Mouse (Mus musculus) heart, embryonic 15.5 days (tissue): ENCODE measurements around the gene Zbtb37. TPM values are rescaled to one million over a fixed set of nuclear protein-coding genes. Genes with fewer than 3 reads are reported as not detected.

Experiments
- ATAC-seq: fragments of 200-750 bp; cut with Nextera tagmentation; replicated peaks from 2 replicates; pipeline ENCODE4 v1.8.0; 2017; ENCODE audit warnings: low read depth, moderate TSS enrichment; ENCODE audit not compliant: insufficient number of reproducible peaks, insufficient read depth, low FRiP score
- H3K27ac ChIP-seq: fragments of 300-500 bp; sonication (generic); 2 replicates; pipeline ENCODE4 v1.5.1; 2015; ENCODE audit warnings: mild to moderate bottlenecking, inconsistent platforms
- H3K27me3 ChIP-seq: fragments of 300-500 bp; sonication (generic); 2 replicates; pipeline ENCODE4 v1.6.1; 2015; ENCODE audit warnings: inconsistent platforms
- H3K36me3 ChIP-seq: fragments of 300-500 bp; sonication (generic); 2 replicates; pipeline ENCODE4 v1.6.1; 2015; ENCODE audit warnings: mild to moderate bottlenecking, inconsistent platforms
- H3K4me1 ChIP-seq: fragments of 300-500 bp; sonication (generic); replicated peaks from 2 replicates; pipeline ENCODE4 v1.6.1; 2015; ENCODE audit warnings: inconsistent platforms
- H3K4me2 ChIP-seq: fragments of 300-500 bp; sonication (generic); 2 replicates; pipeline ENCODE4 v1.6.1; 2015; ENCODE audit warnings: inconsistent platforms, mild to moderate bottlenecking, moderate library complexity
- H3K4me3 ChIP-seq: fragments of 300-500 bp; sonication (generic); 2 replicates; pipeline ENCODE4 v1.5.1; 2015; ENCODE audit warnings: mild to moderate bottlenecking, inconsistent platforms
- H3K9ac ChIP-seq: fragments of 300-500 bp; sonication (generic); 2 replicates; pipeline ENCODE4 v1.6.1; 2015; ENCODE audit warnings: mild to moderate bottlenecking, inconsistent platforms
- H3K9me3 ChIP-seq: fragments of 300-500 bp; sonication (generic); replicated peaks from 2 replicates; pipeline ENCODE4 v1.6.1; 2016; ENCODE audit warnings: inconsistent platforms
- WGBS: fragments of 180-500 bp; shearing (Covaris S2); methylation state at CpG from one replicate; pipeline ENCODE4 v1.1.7; 2015; ENCODE audit warnings: mixed read lengths; 5-methylcytosine and 5-hydroxymethylcytosine counted together
- polyA plus RNA-seq: library from polyadenylated mRNA; unstranded; fragments of >200 nt; fragmentation: Nextera tagmentation; extraction: Ambion mirVana; gene quantifications from 2 replicates; pipeline ENCODE4 v1.2.1, GENCODE M21; 2015

The Zbtb37 gene
- polyA plus RNA-seq, result 6.4 and 7.4 TPM in 2 replicates

- Histone ChIP-seq H3K27ac (peak within 1 kb of the TSS; percentile 95), H3K4me3 (peak within 1 kb of the TSS; percentile 82), H3K9me3 (no peaks in the 10 kb centered on the region), H3K36me3 (peaks cover 47% of the 10 kb centered on the region), H3K4me2 (peak within 1 kb of the TSS; percentile 87), H3K27me3 (no peaks in the 10 kb centered on the region), H3K4me1 (peaks cover 28% of the 10 kb centered on the region), H3K9ac (peak within 1 kb of the TSS; percentile 82)
- WGBS, result under 1% methylated on average over 73 of the region's 76 CpGs
- ATAC-seq, result peak; percentile 93
Measured at GRCm38 (mm10) chr1:161034435-161035280, at the start of gene Zbtb37. TSS of gene Zbtb37 (minus strand) at chr1:161034849.

- no peak for ATAC-seq
- H3K9me3 ChIP-seq, result no peaks in the 10 kb centered on the region
- 89% methylated on average over 3 of the region's 3 CpGs for WGBS
- H3K9ac ChIP-seq, result no peak overlapping the region
- H3K27ac ChIP-seq, result no peak overlapping the region
- no peak overlapping the region for H3K4me3 ChIP-seq
- no peaks in the 10 kb centered on the region for H3K27me3 ChIP-seq
- H3K4me2 ChIP-seq, result no peak overlapping the region
- H3K36me3 ChIP-seq, result peaks cover 31% of the 10 kb centered on the region
- peaks cover 18% of the 10 kb centered on the region for H3K4me1 ChIP-seq
Measured at GRCm38 (mm10) chr1:161077243-161077642, 42.6 kb upstream of the Zbtb37 start.

- ATAC-seq, result no peak
- H3K36me3 ChIP-seq, result peaks cover 26% of the 10 kb centered on the region
Measured at GRCm38 (mm10) chr1:161076238-161076637, 41.6 kb upstream of the Zbtb37 start.

GRCm38 (mm10) chr1:161071272-161071620 is 36.6 kb upstream of the Zbtb37 start:
- Histone ChIP-seq H3K4me2 (peak overlapping the region; percentile 74), H3K4me1 (peaks cover 33% of the 10 kb centered on the region), H3K9ac (peak overlapping the region; percentile 81), H3K36me3 (peaks cover 3% of the 10 kb centered on the region; the same call in 1 of the 2 replicates), H3K4me3 (peak overlapping the region; percentile 81), H3K9me3 (no peaks in the 10 kb centered on the region), H3K27me3 (no peaks in the 10 kb centered on the region), H3K27ac (peak overlapping the region; percentile 75)
- 0% methylated on average over 12 of the region's 12 CpGs for WGBS
- ATAC-seq, result no peak

More at GRCm38 (mm10) chr1:161076238-161076637, 41.6 kb upstream of the Zbtb37 start:
- Histone ChIP-seq H3K27ac (no peak overlapping the region), H3K27me3 (no peaks in the 10 kb centered on the region), H3K4me3 (no peak overlapping the region), H3K4me2 (no peak overlapping the region), H3K4me1 (peaks cover 27% of the 10 kb centered on the region), H3K9ac (no peak overlapping the region), H3K9me3 (no peaks in the 10 kb centered on the region)
- WGBS, result 85% methylated on average over 6 of the region's 6 CpGs

GRCm38 (mm10) chr1:161070352-161071271 is 36.0 kb upstream of the Zbtb37 start, which contains the start of the genes Dars2 and Cenpl:
TSS of gene Dars2 (minus strand) at chr1:161070658.
TSS of gene Cenpl (plus strand) at chr1:161070713.
- Histone ChIP-seq H3K27me3 (no peaks in the 10 kb centered on the region), H3K4me1 (peaks cover 33% of the 10 kb centered on the region), H3K4me2 (peak within 1 kb of the TSS; percentile 74), H3K9me3 (no peaks in the 10 kb centered on the region), H3K9ac (peak within 1 kb of the TSS; percentile 81), H3K27ac (peak within 1 kb of the TSS; percentile 75), H3K36me3 (peaks cover 3% of the 10 kb centered on the region; the same call in 1 of the 2 replicates), H3K4me3 (peak within 1 kb of the TSS; percentile 81)
- ATAC-seq, result peak; percentile 96
- WGBS, result under 1% methylated on average over 57 of the region's 57 CpGs

- Histone ChIP-seq H3K36me3 (no peaks in the 10 kb centered on the region), H3K4me2 (no peak overlapping the region), H3K9ac (no peak overlapping the region), H3K4me3 (no peak overlapping the region), H3K27me3 (no peaks in the 10 kb centered on the region), H3K9me3 (no peaks in the 10 kb centered on the region), H3K4me1 (no peaks in the 10 kb centered on the region), H3K27ac (no peak overlapping the region)
- 78% methylated on average over 1 of the region's 1 CpGs for WGBS
- no peak for ATAC-seq
Measured at GRCm38 (mm10) chr1:161063351-161063750, 28.7 kb upstream of the Zbtb37 start.

- H3K4me1 ChIP-seq, result no peaks in the 10 kb centered on the region
- peaks cover 12% of the 10 kb centered on the region; the same call in 1 of the 2 replicates for H3K36me3 ChIP-seq
- no peak overlapping the region for H3K9ac ChIP-seq
- H3K27ac ChIP-seq, result no peak overlapping the region
- H3K9me3 ChIP-seq, result no peaks in the 10 kb centered on the region
- 82% methylated on average over 1 of the region's 1 CpGs for WGBS
- no peaks in the 10 kb centered on the region for H3K27me3 ChIP-seq
- no peak for ATAC-seq
- H3K4me3 ChIP-seq, result no peak overlapping the region
- H3K4me2 ChIP-seq, result no peak overlapping the region
Measured at GRCm38 (mm10) chr1:161057164-161057563, 22.5 kb upstream of the Zbtb37 start.

GRCm38 (mm10) chr1:161046972-161047371 is 12.3 kb upstream of the Zbtb37 start:
- Histone ChIP-seq H3K36me3 (peaks cover 38% of the 10 kb centered on the region), H3K27ac (peak overlapping the region; percentile 42; the same call in 1 of the 2 replicates), H3K9ac (no peak overlapping the region), H3K27me3 (no peaks in the 10 kb centered on the region), H3K4me2 (no peak overlapping the region), H3K4me3 (no peak overlapping the region), H3K4me1 (no peaks in the 10 kb centered on the region), H3K9me3 (no peaks in the 10 kb centered on the region)
- 0 out of 2 replicates have a peak, but pooled peaks have one; percentile 39 for ATAC-seq
- WGBS, result 71% methylated on average over 3 of the region's 3 CpGs

GRCm38 (mm10) chr1:161041261-161042020 is 6.8 kb upstream of the Zbtb37 start:
- peaks cover 17% of the 10 kb centered on the region for H3K4me1 ChIP-seq
- H3K4me3 ChIP-seq, result no peak overlapping the region
- H3K27me3 ChIP-seq, result no peaks in the 10 kb centered on the region
- WGBS, result 84% methylated on average over 7 of the region's 7 CpGs
- peaks cover 56% of the 10 kb centered on the region for H3K36me3 ChIP-seq
- H3K27ac ChIP-seq, result no peak overlapping the region
- H3K9ac ChIP-seq, result no peak overlapping the region
- H3K9me3 ChIP-seq, result no peaks in the 10 kb centered on the region
- H3K4me2 ChIP-seq, result no peak overlapping the region
- ATAC-seq, result no peak

- Histone ChIP-seq H3K27me3 (no peaks in the 10 kb centered on the region), H3K4me3 (no peak overlapping the region), H3K4me1 (peaks cover 19% of the 10 kb centered on the region), H3K4me2 (no peak overlapping the region), H3K9me3 (no peaks in the 10 kb centered on the region), H3K9ac (no peak overlapping the region), H3K27ac (0 out of 2 replicates have a peak overlapping the region, but pooled peaks have one; percentile 40), H3K36me3 (peaks cover 51% of the 10 kb centered on the region)
- no peak for ATAC-seq
Measured at GRCm38 (mm10) chr1:161040855-161041254, 6.2 kb upstream of the Zbtb37 start.
